Mouse (Mus musculus) brown adipose tissue, adult 24 weeks (tissue): Measurements from ENCODE around the gene Atp2b2. TPM values are rescaled to one million over a fixed set of nuclear protein-coding genes. Genes with fewer than 3 reads are reported as not detected.

Experiments
- H3K27ac ChIP-seq: fragments of 200-500 bp; replicated peaks from 2 replicates; pipeline ENCODE4 v1.5.1; 2012; ENCODE audit warnings: low read depth, mild to moderate bottlenecking, low read length
- H3K4me1 ChIP-seq: fragments of 200-500 bp; 2 replicates; pipeline ENCODE4 v1.6.1; 2012; ENCODE audit warnings: low read length, mixed read lengths; ENCODE audit not compliant: control insufficient read depth, insufficient read depth, insufficient read length
- H3K4me3 ChIP-seq: fragments of 200-500 bp; 2 replicates; pipeline ENCODE4 v1.5.1; 2012; ENCODE audit warnings: low read depth, mild to moderate bottlenecking, low read length, moderate library complexity; ENCODE audit not compliant: insufficient read depth
- polyA plus RNA-seq: library from polyadenylated mRNA; stranded (reverse); fragments of >200 nt; gene quantifications from 2 replicates; pipeline ENCODE4 v1.2.4, GENCODE M21; 2012; ENCODE audit not compliant: missing spikeins, insufficient read depth, insufficient read length

The Atp2b2 gene
- polyA plus RNA-seq, 1 experiment: not detected

DNA sequence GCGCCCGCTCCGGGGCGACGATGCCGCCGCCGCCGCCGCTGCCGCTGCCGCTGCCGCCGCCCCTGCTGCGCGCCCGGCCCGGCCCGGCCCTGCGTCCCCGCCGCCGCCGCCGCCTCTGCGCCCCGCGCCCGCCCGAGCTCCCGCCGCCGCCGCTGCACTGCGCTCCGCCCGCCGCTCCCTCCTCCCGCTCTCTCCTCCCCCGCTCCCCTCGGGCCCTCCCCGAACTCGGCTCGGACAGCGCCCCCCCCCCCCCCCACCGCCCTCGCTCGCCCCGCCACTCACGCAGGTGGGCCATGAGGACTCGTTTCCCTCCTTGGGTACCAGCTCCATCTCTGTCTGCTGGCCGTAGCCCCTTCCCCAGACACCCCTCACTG lies 515 bp downstream of the Atp2b2 start:
- Histone ChIP-seq H3K4me3 (no peak overlapping the region), H3K4me1 (no peaks in the 10 kb centered on the region), H3K27ac (no peak overlapping the region)

DNA sequence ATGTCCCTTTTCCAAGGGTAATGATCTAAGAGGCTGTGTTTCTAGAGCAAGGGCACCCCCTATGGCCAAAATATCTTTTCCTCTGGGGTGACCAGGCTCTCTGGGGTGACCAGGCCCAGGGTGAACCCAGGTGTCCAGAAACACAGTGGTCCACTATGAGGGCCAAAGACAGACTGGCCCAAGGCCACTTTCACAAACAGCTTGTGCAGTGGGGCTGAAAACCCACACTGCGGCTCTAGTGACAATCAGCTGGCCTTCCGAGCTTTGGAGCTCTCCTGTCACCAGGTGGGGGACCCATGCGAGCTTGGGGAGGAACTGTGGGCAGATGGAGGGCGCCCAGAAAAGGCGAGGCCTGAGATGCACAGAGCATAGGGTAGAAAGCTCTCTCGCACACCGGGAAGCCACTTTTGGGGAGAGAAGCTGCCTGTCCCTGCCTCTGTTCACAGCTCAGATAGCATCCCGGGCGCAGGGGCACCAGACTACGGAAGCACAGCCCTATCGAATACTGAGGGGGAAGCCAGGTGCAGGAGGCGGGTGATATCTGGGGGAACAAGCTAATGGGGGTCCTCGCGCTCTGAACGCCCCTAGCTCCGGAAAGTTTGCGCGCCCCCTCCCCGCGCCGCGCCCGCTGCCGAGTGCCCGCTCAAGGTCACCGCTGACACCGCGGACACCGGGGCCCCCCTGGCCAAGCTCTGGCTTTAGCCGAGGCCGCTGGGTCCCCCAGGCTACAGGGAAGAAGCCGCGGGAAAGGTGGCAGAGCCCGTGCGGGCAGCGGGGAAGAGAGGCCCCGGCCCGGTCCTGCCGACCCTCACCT lies 1.1 kb downstream of the Atp2b2 start:
- Histone ChIP-seq H3K4me1 (no peaks in the 10 kb centered on the region), H3K4me3 (no peak overlapping the region), H3K27ac (no peak overlapping the region)

DNA sequence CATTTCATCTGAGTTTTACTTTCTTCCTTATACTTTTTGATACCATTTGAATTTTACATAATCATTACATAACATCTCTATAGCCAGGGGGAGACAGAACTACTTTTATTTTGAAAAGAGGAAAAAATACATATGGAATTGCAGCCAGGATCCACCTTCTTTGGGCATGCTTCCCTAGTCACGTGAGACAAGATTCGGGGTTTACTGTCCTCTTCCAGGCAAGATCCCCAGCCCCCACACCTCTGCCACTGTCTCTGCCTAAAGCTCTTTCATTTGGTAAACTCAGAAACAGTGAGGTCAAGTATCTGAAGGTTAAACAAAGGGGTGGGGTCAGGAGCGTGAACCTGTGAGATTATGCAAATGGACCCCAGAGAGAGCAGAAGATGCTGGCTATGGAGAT lies 6.7 kb downstream of the Atp2b2 start:
- Histone ChIP-seq H3K4me1 (no peaks in the 10 kb centered on the region), H3K4me3 (no peak overlapping the region), H3K27ac (no peak overlapping the region)

DNA sequence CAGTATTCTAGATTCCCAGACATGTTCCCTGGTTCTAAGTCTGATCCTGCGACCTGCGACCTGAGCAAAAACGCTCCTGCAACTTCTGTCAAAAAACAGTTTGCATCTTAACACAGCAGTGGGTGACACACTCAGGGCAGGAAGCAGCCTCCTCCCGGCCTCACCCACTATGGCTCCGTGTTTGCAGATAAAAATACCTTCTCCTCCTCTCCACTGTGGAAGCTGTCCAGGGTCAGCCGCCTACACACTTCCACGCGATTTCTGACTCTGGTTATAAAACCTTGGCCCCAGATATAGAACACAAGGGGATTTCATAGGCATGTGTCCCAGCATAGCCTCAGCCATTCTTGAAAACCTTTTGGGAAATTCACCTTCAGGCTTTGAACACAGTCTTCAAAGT lies 9.6 kb downstream of the Atp2b2 start:
- H3K4me1 ChIP-seq: no peaks in the 10 kb centered on the region
- no peak overlapping the region for H3K4me3 ChIP-seq
- no peak overlapping the region for H3K27ac ChIP-seq

DNA sequence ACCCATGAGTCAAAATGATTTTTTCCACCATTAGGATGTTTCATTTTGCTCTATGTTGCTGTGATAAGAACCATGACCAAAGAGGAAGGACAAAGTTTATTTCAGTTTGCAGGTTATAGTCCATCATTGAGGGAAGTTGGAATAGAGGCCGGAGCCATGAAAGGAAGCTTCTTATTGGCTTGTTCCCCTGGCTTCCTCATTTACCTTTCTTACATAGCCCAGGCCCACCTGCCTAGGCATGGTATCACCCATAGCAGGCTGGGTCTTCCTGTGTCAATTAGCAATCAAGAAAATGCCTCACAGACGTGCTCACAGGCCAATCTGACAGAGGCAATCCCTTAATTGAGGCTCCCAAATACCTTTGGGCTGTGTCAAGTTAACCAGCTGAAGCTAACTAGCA lies 18.6 kb downstream of the Atp2b2 start:
- H3K27ac ChIP-seq: no peak overlapping the region
- H3K4me1 ChIP-seq: no peaks in the 10 kb centered on the region
- no peak overlapping the region for H3K4me3 ChIP-seq

DNA sequence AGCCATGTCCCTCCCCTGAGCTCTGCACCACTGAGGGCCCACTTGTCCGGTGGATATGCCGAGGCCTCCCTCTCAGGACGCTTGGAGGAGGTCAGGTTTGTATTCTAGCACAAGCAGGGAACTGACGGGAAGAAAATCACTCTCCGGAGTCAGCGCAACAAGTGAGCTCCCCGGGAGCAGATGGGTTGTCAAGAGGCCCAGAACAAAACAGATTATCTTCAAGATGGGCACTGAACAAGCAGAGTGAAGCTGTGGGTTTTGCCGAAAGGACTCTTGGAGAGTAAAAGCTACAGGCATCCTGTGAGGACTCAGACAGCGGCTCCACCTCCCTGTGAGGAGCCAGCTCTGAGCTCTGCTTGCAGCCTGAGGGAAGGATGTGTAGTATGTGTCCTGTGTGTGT lies 20.3 kb downstream of the Atp2b2 start:
- no peaks in the 10 kb centered on the region for H3K4me1 ChIP-seq
- no peak overlapping the region for H3K27ac ChIP-seq
- H3K4me3 ChIP-seq: no peak overlapping the region

DNA sequence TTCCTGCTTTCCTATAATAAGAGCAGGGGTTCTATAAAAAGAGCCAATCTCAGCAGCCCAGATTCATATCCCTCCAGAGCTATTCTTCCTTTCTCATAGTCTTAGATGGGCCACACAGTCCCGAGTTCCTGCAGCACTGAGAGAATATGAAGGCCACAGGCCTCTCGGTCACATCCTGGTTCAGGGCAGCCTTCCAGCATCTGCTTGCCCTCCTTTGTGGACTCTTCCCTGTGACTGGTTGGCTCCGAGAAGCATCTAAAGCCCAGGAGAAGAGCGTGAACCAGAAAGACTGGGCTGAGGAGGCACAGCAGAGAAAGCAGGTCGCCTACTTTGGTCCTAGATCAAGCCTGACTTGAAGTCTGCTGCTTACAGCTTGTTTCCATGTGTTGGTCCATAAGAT lies 28.6 kb downstream of the Atp2b2 start:
- no peak overlapping the region for H3K4me3 ChIP-seq
- no peaks in the 10 kb centered on the region for H3K4me1 ChIP-seq
- H3K27ac ChIP-seq: no peak overlapping the region

DNA sequence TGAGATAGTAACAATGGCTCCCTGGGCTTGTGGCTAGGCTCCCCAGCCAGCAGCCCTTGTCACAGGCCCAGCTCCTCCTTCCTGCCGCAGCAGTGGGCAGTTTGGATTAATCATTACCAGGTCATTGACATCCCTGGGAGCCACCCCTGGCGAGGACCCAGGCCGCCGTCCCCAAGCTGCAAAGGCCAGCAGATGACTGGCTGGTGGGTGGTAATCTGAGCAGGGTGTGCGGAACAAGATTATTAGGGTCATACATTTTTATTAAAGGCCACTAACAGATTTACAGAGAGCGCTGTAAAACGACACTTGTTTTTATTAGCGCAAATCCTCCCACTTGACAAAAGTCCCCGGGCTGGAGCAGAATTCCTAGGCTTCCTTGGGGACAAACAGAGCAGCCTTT lies 29.6 kb downstream of the Atp2b2 start:
- H3K4me3 ChIP-seq: no peak overlapping the region
- no peak overlapping the region for H3K27ac ChIP-seq
- no peaks in the 10 kb centered on the region for H3K4me1 ChIP-seq

DNA sequence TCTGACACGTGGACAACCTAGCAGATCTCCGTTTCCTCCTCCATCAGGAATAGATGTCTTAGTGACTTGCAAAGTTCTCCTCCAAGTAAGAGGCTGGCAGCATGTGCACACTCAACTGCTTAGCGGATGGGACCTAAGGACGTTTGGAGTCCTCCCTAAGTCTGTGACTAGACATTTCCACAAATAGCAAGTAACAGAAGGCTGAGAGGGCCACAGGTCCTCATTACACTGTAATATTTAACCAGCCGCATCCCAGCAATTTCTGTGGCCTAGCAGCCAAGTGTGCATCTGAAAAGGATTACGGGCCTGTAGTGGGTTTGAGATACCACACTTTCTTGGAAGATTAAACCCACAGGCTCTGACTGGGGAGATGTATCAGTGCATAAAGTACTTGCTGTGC lies 30.4 kb downstream of the Atp2b2 start:
- Histone ChIP-seq H3K4me3 (no peak overlapping the region), H3K27ac (no peak overlapping the region), H3K4me1 (no peaks in the 10 kb centered on the region)

DNA sequence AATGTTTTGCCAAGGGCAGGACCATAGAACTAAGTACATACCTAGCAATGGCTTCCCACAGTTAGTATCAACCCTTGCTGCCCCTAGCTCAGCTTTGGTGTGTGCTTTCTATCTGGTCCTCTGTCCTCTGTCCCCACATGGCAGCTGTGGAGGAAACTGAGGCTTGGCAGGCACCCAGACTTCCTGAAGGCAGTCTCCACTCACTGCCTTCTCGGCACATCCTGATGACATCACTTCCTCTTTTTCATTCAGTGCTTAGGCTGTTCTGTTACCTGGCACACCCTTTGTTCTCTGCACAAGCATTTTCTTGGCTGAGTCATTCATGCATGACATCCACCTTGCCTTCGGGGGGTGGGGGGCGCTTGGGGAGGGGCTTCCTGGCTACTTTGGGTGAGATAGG lies 38.6 kb downstream of the Atp2b2 start:
- no peak overlapping the region for H3K27ac ChIP-seq
- no peaks in the 10 kb centered on the region for H3K4me1 ChIP-seq

DNA sequence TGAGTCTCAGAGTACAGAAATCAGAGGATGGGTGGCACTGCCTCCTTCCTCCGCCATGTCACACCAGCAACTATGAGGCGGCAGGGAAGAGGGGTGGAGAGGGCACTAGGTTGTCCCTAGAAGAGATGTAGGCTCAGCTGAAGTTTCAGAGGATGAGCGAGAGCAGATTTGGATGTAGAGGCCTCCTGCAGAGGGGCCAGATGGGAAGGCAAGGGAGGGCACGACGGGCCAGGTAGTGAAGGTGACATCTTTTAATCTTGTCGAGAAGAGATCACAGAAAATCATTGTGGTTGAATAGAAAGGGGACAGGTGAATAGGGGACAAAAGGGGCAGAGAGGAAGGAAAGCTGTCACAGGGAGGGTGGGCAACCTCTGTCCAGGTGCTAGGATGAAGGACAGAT lies 41.5 kb downstream of the Atp2b2 start:
- no peak overlapping the region for H3K27ac ChIP-seq
- H3K4me3 ChIP-seq: no peak overlapping the region
- H3K4me1 ChIP-seq: no peaks in the 10 kb centered on the region

More for the DNA sequence above, 38.6 kb downstream of the Atp2b2 start:
- no peak overlapping the region for H3K4me3 ChIP-seq

DNA sequence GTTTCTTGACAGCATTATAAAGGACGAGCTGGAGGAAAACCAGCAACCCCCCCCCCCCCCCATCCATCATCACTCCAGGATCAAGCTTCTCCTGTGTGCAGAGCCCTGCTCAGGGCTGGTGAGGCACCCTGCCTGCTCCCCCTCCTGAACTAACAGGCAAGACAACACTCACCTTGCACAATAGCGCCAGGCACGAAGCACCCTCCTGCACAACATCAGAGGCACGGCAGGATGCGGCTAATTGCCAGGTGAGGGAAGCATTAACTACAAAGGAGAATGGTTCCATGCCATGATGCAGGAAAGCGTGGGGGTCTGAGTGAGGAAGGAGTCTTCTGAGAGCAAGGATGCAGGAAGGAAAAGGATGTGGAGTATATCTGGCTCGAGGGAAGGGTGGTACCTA lies 42.1 kb downstream of the Atp2b2 start:
- no peak overlapping the region for H3K27ac ChIP-seq
- no peaks in the 10 kb centered on the region for H3K4me1 ChIP-seq
- no peak overlapping the region for H3K4me3 ChIP-seq

DNA sequence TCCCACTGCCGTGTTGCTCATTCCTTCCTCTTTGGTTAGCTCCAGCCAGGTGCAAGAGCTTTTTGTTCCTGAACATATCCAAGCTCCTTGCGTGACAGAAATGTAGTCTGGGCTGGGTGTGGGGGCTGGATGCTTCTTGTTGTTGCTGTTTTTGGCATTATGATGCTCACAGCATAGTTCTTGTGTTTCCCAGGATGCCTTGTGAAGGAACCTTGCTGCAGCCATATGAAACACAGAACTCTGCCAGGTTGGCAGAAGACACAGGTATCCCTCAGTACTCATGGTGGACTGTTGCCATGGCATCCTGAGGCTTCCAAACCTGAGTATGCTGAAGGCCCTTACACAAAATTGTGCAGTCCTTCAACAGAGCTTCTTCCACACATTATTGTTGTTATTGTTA lies 44.0 kb downstream of the Atp2b2 start:
- no peak overlapping the region for H3K4me3 ChIP-seq
- no peak overlapping the region for H3K27ac ChIP-seq
- H3K4me1 ChIP-seq: no peaks in the 10 kb centered on the region

DNA sequence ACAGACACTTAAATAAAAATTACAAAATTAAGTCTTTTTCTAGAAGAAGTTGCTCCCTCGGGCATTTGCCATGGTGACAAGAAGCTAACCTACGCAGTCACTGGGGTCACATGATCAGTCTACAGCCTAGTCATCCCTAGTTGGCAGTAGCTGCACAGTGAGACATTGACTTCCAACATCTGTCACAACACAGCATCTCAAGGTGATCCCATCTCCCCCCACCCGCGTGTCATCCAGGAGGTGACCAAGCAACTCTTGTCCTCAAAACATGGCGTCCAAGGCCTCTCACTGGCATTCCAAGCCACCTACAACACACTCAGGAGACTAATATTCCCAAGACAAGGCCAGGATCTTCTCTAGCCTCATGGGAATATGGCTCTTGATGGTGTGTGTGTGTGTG lies 48.2 kb downstream of the Atp2b2 start:
- Histone ChIP-seq H3K4me3 (no peak overlapping the region), H3K27ac (no peak overlapping the region), H3K4me1 (no peaks in the 10 kb centered on the region)

DNA sequence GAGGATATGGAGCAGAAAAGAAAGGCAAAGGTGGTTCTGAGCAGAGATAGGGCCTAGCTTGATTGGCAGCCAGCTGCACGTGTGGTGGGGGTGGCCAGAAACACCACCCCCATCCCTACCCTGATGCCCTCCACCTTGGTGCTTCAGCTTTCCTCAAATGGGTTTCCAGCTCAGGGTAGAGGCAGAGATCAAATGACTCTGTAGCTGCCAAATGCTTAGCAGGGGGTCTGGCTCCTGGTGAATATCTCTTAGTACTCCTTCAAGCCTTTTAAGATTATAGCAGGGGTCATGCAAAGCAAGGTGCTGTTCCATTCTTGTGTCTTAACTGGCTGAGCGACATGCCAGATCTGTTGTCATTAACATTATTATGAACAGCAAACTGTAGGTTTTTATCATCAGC lies 50.3 kb downstream of the Atp2b2 start:
- H3K4me3 ChIP-seq: no peak overlapping the region
- no peak overlapping the region for H3K27ac ChIP-seq
- no peaks in the 10 kb centered on the region for H3K4me1 ChIP-seq

DNA sequence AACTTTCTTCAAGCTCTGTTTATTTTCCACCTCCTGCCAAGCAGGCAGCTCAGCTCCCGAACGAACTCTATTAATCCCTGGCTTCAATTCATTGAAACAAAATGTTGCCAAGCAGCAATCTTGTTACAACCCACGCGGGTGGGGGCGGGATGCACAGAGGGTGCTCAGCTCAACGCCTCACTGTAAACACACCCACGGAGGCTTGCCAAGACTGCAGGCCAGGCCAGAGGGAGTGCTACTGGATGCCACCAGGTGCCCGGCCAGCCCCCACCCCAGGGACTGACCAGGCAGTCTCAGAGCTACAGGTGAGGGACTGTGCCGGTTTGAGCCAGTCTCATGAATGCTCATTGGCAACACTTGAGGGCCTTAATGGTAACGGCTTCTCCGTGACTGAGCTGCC lies 50.9 kb downstream of the Atp2b2 start:
- Histone ChIP-seq H3K27ac (no peak overlapping the region), H3K4me3 (no peak overlapping the region), H3K4me1 (no peaks in the 10 kb centered on the region)
